Mouse (Mus musculus) T-helper 2 cell (primary cell): Measurements from ENCODE around the gene Calm3.

Experiments
- in situ Hi-C: fragments of 300-600 bp; cut with MboI, MseI; formaldehyde crosslinking; loops from one replicate; pipeline ENCODE4 v1.15.1; 2025; ENCODE audit warnings: high pct_unique_total_duplicates

Calm3 gene

DNA sequence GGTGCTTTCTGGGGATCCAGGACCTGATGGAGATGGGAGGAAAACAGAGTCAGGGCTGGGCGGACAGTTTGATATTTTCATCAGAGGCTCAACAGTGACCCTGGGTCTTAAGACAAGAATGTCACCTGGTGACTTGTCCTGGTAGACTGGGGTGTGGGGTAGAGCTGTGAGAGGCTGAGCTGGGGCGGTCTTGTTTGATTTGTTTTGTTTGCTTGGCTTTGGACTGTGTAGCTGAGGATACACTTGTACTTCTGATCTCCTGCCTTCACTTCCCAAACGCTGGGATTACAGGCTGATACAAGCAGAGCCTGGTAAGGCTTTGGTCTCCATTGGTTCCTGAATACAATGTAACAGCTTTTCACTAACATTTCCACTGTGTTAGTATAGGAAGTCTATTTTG, 56.4 kb downstream of the Calm3 start:
- in situ Hi-C loops, result no loop called here
